25 mouse cellular contexts compared by ENCODE assay signal in the genomic region with DNA sequence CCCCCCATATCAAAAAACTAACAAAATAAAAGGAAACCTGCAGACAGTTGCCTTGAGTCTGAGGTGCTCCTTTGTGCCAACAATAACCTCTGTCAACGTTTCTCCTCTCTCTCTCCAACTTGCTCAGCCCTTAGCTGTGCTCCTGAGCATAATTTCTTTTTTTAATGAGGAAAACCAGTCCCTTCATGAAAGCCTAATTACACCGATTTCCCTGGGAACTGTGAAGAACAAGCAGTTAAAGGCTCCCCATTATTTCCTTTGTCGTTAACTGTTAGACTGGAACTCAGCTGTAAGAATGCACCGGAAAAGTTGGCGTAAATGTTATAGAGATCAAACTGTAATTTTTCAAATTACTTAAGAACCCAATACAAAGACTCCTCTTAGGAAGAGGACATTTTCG.
DNase-seq lines count a peak whose midpoint lies in the region; ATAC-seq and TF ChIP-seq lines count a peak whose summit lies in the region.
"Had no signal": no experiment of that assay in that cellular context is flagged by ENCODE, and none has a peak within 500 bp of the region (broad histone marks: within the 10 kb centered on the region; RNA-seq: fewer than 3 reads in every experiment).

No protein-coding gene starts in this region.

- no peak for DNase-seq in midbrain, postnatal 0 days (ENCODE audit: low spot score)
- DNase-seq in forebrain, embryonic 10.5 days (ENCODE audit: extremely low spot score, low spot score): no peak
- no peak for DNase-seq in gastrocnemius, postnatal 14 days
- no peak for DNase-seq in thymus, adult 2 months
- DNase-seq in adrenal gland, postnatal 4 days (ENCODE audit: low spot score in 2 of 2): no peak
- DNase-seq: adrenal gland, adult 2 months; cerebellum, adult 9-11 months; gastrocnemius, adult 2 months; heart, adult 11 months; kidney, adult 9 months; kidney, postnatal 25 days; layer of hippocampus, adult 9-11 months; lung, adult 18-20 months; lung, postnatal 36 days; right cerebral cortex, adult 18-20 months; thymus, postnatal 4 days had no signal

- intact Hi-C loops in gastrocnemius, postnatal 14 days (cut with DNase I; ENCODE audit: low total_unique reads): loop anchor here (10.0 kb wide), 1 partner anchor 303 kb away; no protein-coding TSS in a partner anchor

- no peak for ATAC-seq in midbrain, embryonic 13.5 days
- ATAC-seq in midbrain, postnatal 0 days (ENCODE audit: low FRiP score): no peak
- peak; percentile 71 for ATAC-seq in forebrain, embryonic 15.5 days (replicated peaks)
- peak; percentile 35; the same call in 1 of the 2 replicates for ATAC-seq in neural tube, embryonic 14.5 days (ENCODE audit: low read depth)
- ATAC-seq: intestine, embryonic 15.5 days had no signal

- no peaks in the 10 kb centered on the region for H3K36me3 ChIP-seq in midbrain, embryonic 13.5 days
- H3K36me3 ChIP-seq in midbrain, postnatal 0 days (ENCODE audit: insufficient read depth, low read length): no peaks in the 10 kb centered on the region
- H3K36me3 ChIP-seq in forebrain, embryonic 10.5 days (replicated peaks): no peaks in the 10 kb centered on the region
- H3K36me3 ChIP-seq in forebrain, embryonic 15.5 days: no peaks in the 10 kb centered on the region
- no peaks in the 10 kb centered on the region for H3K36me3 ChIP-seq in neural tube, embryonic 14.5 days (ENCODE audit: control insufficient read depth, insufficient read depth, low read length)
- no peaks in the 10 kb centered on the region for H3K36me3 ChIP-seq in thymus, adult 2 months (ENCODE audit: control insufficient read depth, insufficient read depth, low read length)
- H3K36me3 ChIP-seq: embryonic facial prominence, embryonic 13.5 days; heart, embryonic 12.5 days; intestine, embryonic 15.5 days; limb, embryonic 10.5 days had no signal

- H3K27me3 ChIP-seq in midbrain, embryonic 13.5 days: no peaks in the 10 kb centered on the region
- H3K27me3 ChIP-seq in midbrain, postnatal 0 days (ENCODE audit: insufficient read depth, low read length): no peaks in the 10 kb centered on the region
- no peaks in the 10 kb centered on the region for H3K27me3 ChIP-seq in forebrain, embryonic 10.5 days (ENCODE audit: poor library complexity, severe bottlenecking)
- H3K27me3 ChIP-seq in forebrain, embryonic 15.5 days: no peaks in the 10 kb centered on the region
- no peaks in the 10 kb centered on the region for H3K27me3 ChIP-seq in neural tube, embryonic 14.5 days (ENCODE audit: control insufficient read depth, insufficient read depth, low read length)
- no peaks in the 10 kb centered on the region for H3K27me3 ChIP-seq in thymus, adult 2 months (ENCODE audit: control insufficient read depth, insufficient read depth, low read length)
- H3K27me3 ChIP-seq: heart, embryonic 12.5 days; intestine, embryonic 15.5 days had no signal

- no peak overlapping the region for H3K4me3 ChIP-seq in midbrain, embryonic 13.5 days (replicated peaks)
- no peak overlapping the region for H3K4me3 ChIP-seq in midbrain, postnatal 0 days (ENCODE audit: low read depth, low read length)
- H3K4me3 ChIP-seq in forebrain, embryonic 10.5 days: no peak overlapping the region
- H3K4me3 ChIP-seq in forebrain, embryonic 15.5 days: no peak overlapping the region
- no peak overlapping the region for H3K4me3 ChIP-seq in neural tube, embryonic 14.5 days (ENCODE audit: low read depth, low read length)
- H3K4me3 ChIP-seq in thymus, adult 2 months (ENCODE audit: control insufficient read depth, insufficient read depth, low read length): no peak overlapping the region
- H3K4me3 ChIP-seq: embryonic facial prominence, embryonic 13.5 days; gastrocnemius, adult 2 months; heart, embryonic 12.5 days; intestine, embryonic 15.5 days; left cerebral cortex, adult 2 months; limb, embryonic 10.5 days; myocyte had no signal

- TF ChIP-seq CTCF in midbrain, postnatal 0 days (IDR thresholded peaks at IDR 0.05): no peak
- TF ChIP-seq CTCF in thymus, adult 2 months (IDR thresholded peaks at IDR 0.05; ENCODE audit: borderline replicate concordance, control insufficient read depth, extremely low read depth, insufficient read depth, low read length, poor library complexity): no peak

- H3K27ac ChIP-seq in midbrain, embryonic 13.5 days: peak overlapping the region; percentile 47; the same call in 1 of the 2 replicates
- no peak overlapping the region for H3K27ac ChIP-seq in midbrain, postnatal 0 days (ENCODE audit: low read depth, low read length)
- H3K27ac ChIP-seq in forebrain, embryonic 10.5 days: peak overlapping the region; percentile 42; the same call in 1 of the 2 replicates
- H3K27ac ChIP-seq in forebrain, embryonic 15.5 days (replicated peaks): peak overlapping the region; percentile 76
- H3K27ac ChIP-seq in neural tube, embryonic 14.5 days (ENCODE audit: low read depth, low read length): peak overlapping the region; percentile 10
- H3K27ac ChIP-seq in thymus, adult 2 months (ENCODE audit: control insufficient read depth, insufficient read depth, low read length): no peak overlapping the region
- H3K27ac ChIP-seq: embryonic facial prominence, embryonic 13.5 days; gastrocnemius, adult 2 months; intestine, embryonic 15.5 days; left cerebral cortex, adult 2 months; limb, embryonic 10.5 days had no signal

- H3K4me2 ChIP-seq in midbrain, embryonic 13.5 days (replicated peaks): no peak overlapping the region
- no peak overlapping the region for H3K4me2 ChIP-seq in midbrain, postnatal 0 days (ENCODE audit: low read depth, low read length, poor library complexity, severe bottlenecking)
- H3K4me2 ChIP-seq in forebrain, embryonic 15.5 days (replicated peaks): peak overlapping the region; percentile 3; the same call in 1 of the 2 replicates
- H3K4me2 ChIP-seq in neural tube, embryonic 14.5 days (ENCODE audit: low read depth, low read length): no peak overlapping the region
- H3K4me2 ChIP-seq: embryonic facial prominence, embryonic 13.5 days; heart, embryonic 12.5 days; intestine, embryonic 15.5 days had no signal

- no peak for TF ChIP-seq POLR2A in thymus, adult 2 months (IDR thresholded peaks at IDR 0.05; ENCODE audit: control insufficient read depth, extremely low read depth, insufficient read depth, low read length, poor library complexity)

- WGBS in midbrain, embryonic 13.5 days: 63% methylated on average over 6 of the region's 6 CpGs
- 48% methylated on average over 6 of the region's 6 CpGs for WGBS in midbrain, postnatal 0 days
- WGBS in forebrain, embryonic 10.5 days: 61% methylated on average over 6 of the region's 6 CpGs
- 7% methylated on average over 6 of the region's 6 CpGs for WGBS in forebrain, embryonic 15.5 days
- WGBS in neural tube, embryonic 14.5 days: 36% methylated on average over 6 of the region's 6 CpGs
- WGBS in thymus, adult 2 months: 94% methylated on average over 6 of the region's 6 CpGs

- H3K9me3 ChIP-seq in midbrain, embryonic 13.5 days: no peaks in the 10 kb centered on the region
- H3K9me3 ChIP-seq in midbrain, postnatal 0 days (ENCODE audit: low read length): no peaks in the 10 kb centered on the region
- H3K9me3 ChIP-seq in forebrain, embryonic 10.5 days: no peaks in the 10 kb centered on the region
- no peaks in the 10 kb centered on the region for H3K9me3 ChIP-seq in forebrain, embryonic 15.5 days
- no peaks in the 10 kb centered on the region for H3K9me3 ChIP-seq in neural tube, embryonic 14.5 days (ENCODE audit: control insufficient read depth, low read length)
- H3K9me3 ChIP-seq: embryonic facial prominence, embryonic 13.5 days; heart, embryonic 12.5 days; intestine, embryonic 15.5 days; limb, embryonic 10.5 days had no signal

- H3K9ac ChIP-seq in midbrain, embryonic 13.5 days (replicated peaks): no peak overlapping the region
- H3K9ac ChIP-seq in midbrain, postnatal 0 days (replicated peaks; ENCODE audit: low read length, poor library complexity, severe bottlenecking): no peak overlapping the region
- no peak overlapping the region for H3K9ac ChIP-seq in forebrain, embryonic 15.5 days (replicated peaks)
- no peak overlapping the region for H3K9ac ChIP-seq in neural tube, embryonic 14.5 days (replicated peaks; ENCODE audit: low read depth, low read length)
- H3K9ac ChIP-seq: embryonic facial prominence, embryonic 13.5 days; heart, embryonic 12.5 days; intestine, embryonic 15.5 days had no signal

- 0 out of 2 replicates have a peak, but pooled peaks cover 4% of the 10 kb centered on the region for H3K4me1 ChIP-seq in midbrain, embryonic 13.5 days (replicated peaks)
- no peaks in the 10 kb centered on the region for H3K4me1 ChIP-seq in midbrain, postnatal 0 days (ENCODE audit: insufficient read depth, low read length)
- H3K4me1 ChIP-seq in forebrain, embryonic 10.5 days: peaks cover 20% of the 10 kb centered on the region
- H3K4me1 ChIP-seq in forebrain, embryonic 15.5 days: peaks cover 25% of the 10 kb centered on the region
- no peaks in the 10 kb centered on the region for H3K4me1 ChIP-seq in neural tube, embryonic 14.5 days (ENCODE audit: control insufficient read depth, insufficient read depth, low read length)
- 0 out of 2 replicates have a peak, but pooled peaks cover 3% of the 10 kb centered on the region for H3K4me1 ChIP-seq in thymus, adult 2 months (replicated peaks; ENCODE audit: control insufficient read depth, insufficient read depth, low read length)
- H3K4me1 ChIP-seq: heart, embryonic 12.5 days; intestine, embryonic 15.5 days had no signal

Comparison
In these comparisons a context has a peak if more than half of its experiments do, and no peak if none do; other contexts are left out.
1. H3K27ac ChIP-seq: peak in midbrain, embryonic 13.5 days (single experiment), forebrain, embryonic 10.5 days (single experiment), forebrain, embryonic 15.5 days (single experiment) and neural tube, embryonic 14.5 days (single experiment); none in midbrain, postnatal 0 days (single experiment) and thymus, adult 2 months (single experiment).
2. ATAC-seq: peak in forebrain, embryonic 15.5 days (single experiment) and neural tube, embryonic 14.5 days (single experiment); none in midbrain, embryonic 13.5 days (single experiment) and midbrain, postnatal 0 days (single experiment).